ENCODE assay signal across 8 mouse cellular contexts in genomic region chr1:85895391-85895837, GRCm38 (mm10). TPM values are rescaled to one million over a fixed set of nuclear protein-coding genes. Genes with fewer than 3 reads are reported as not detected.
DNase-seq lines count a peak whose midpoint lies in the region; ATAC-seq lines count a peak whose summit lies in the region.

No protein-coding gene starts in this region.

- WGBS in limb, embryonic 12.5 days: under 1% methylated on average over 15 of the region's 15 CpGs
- 3% methylated on average over 15 of the region's 15 CpGs for WGBS in midbrain, embryonic 11.5 days

- H3K27ac ChIP-seq in limb, embryonic 12.5 days: peak overlapping the region; percentile 95
- H3K27ac ChIP-seq in midbrain, embryonic 11.5 days (ENCODE audit: low read depth, low read length): peak overlapping the region; percentile 71

- H3K9me3 ChIP-seq in limb, embryonic 12.5 days: no peaks in the 10 kb centered on the region
- H3K9me3 ChIP-seq in midbrain, embryonic 11.5 days (ENCODE audit: control insufficient read depth, low read length): no peaks in the 10 kb centered on the region

- peak; percentile 50 for DNase-seq in ovary, postnatal 36 days (ENCODE audit: low spot score)
- DNase-seq in ovary, postnatal 10 days (ENCODE audit: low spot score): no peak
- peak; percentile 11 to 33 for DNase-seq in gastrocnemius, postnatal 36 days
- DNase-seq in midbrain, embryonic 11.5 days (ENCODE audit: low spot score, missing footprints): no peak
- DNase-seq in spleen, adult 18-20 months: peak; percentile 43 to 67

- H3K4me1 ChIP-seq in limb, embryonic 12.5 days (replicated peaks): peaks cover 55% of the 10 kb centered on the region
- H3K4me1 ChIP-seq in midbrain, embryonic 11.5 days (ENCODE audit: control insufficient read depth, insufficient read depth, low read length): peaks cover 47% of the 10 kb centered on the region

- H3K4me2 ChIP-seq in limb, embryonic 12.5 days: peak overlapping the region; percentile 74
- H3K4me2 ChIP-seq in midbrain, embryonic 11.5 days: peak overlapping the region; percentile 82

- peak overlapping the region; percentile 83 for H3K9ac ChIP-seq in limb, embryonic 12.5 days (replicated peaks)
- H3K9ac ChIP-seq in midbrain, embryonic 11.5 days (ENCODE audit: low read length): peak overlapping the region; percentile 86

- no peaks in the 10 kb centered on the region for H3K27me3 ChIP-seq in limb, embryonic 12.5 days
- no peaks in the 10 kb centered on the region for H3K27me3 ChIP-seq in midbrain, embryonic 11.5 days (ENCODE audit: control insufficient read depth, insufficient read depth, low read length)

- intact Hi-C loops in gastrocnemius, postnatal 36 days (cut with DNase I): no loop called here

- peak; percentile 66 for ATAC-seq in common myeloid progenitor, adult 5-6 weeks (replicated peaks; ENCODE audit: low read depth, poor library complexity, severe bottlenecking)
- ATAC-seq in inflammation-experienced regulatory T-cells, adult 6 months: peak; percentile 68
- ATAC-seq in limb, embryonic 12.5 days (ENCODE audit: insufficient number of reproducible peaks, insufficient read depth, low FRiP score, low TSS enrichment, low read depth): peak; percentile 76
- ATAC-seq in midbrain, embryonic 11.5 days (ENCODE audit: low FRiP score): peak; percentile 67

- H3K4me3 ChIP-seq in limb, embryonic 12.5 days (replicated peaks): peak overlapping the region; percentile 75
- peak overlapping the region; percentile 86 for H3K4me3 ChIP-seq in midbrain, embryonic 11.5 days (ENCODE audit: low read depth, low read length)

- H3K36me3 ChIP-seq in limb, embryonic 12.5 days: no peaks in the 10 kb centered on the region
- H3K36me3 ChIP-seq in midbrain, embryonic 11.5 days (ENCODE audit: control insufficient read depth, insufficient read depth, low read length): no peaks in the 10 kb centered on the region

RNA-seq across cellular contexts. Expression of gene Itm2c, which starts 1.3 kb away (rescaled TPM):
- 41.7 and 51.8 TPM in 2 replicates for total RNA-seq in common myeloid progenitor, adult 5-6 weeks (2017)
- total RNA-seq in gastrocnemius, postnatal 36 days (2021): 10 to 100 TPM; 20.7 to 27.2 TPM
- polyA plus RNA-seq in inflammation-experienced regulatory T-cells, adult 6 months (2017; shearing (Covaris generic)): 100 to 1,000 TPM in 2 of 3 experiments, 10 to 100 TPM in 1; 93.4 to 125 (median 112) TPM
- polyA plus RNA-seq in limb, embryonic 12.5 days (2016; fragmentation: Nextera tagmentation; extraction: Ambion mirVana): 214 TPM in 2 replicates
- 78.1 and 78.7 TPM in 2 replicates for polyA plus RNA-seq in midbrain, embryonic 11.5 days (2014; fragmentation: Nextera tagmentation; extraction: Ambion mirVana)

RNA-seq across cellular contexts. Expression of gene 4933407L21Rik, which starts 32.9 kb away (rescaled TPM):
- total RNA-seq in common myeloid progenitor, adult 5-6 weeks (2017): not detected in 2 replicates
- total RNA-seq in gastrocnemius, postnatal 36 days (2021): not detected
- 1 to 10 TPM in 1 of 3 experiments, under 1 TPM in 2; 0.49 to 1.4 (median 0.60) TPM for polyA plus RNA-seq in inflammation-experienced regulatory T-cells, adult 6 months (2017; shearing (Covaris generic))
- polyA plus RNA-seq in limb, embryonic 12.5 days (2016; fragmentation: Nextera tagmentation; extraction: Ambion mirVana): 0.17 TPM in 1 of 2 replicates, not detected in the other
- 0.36 and 0.97 TPM in 2 replicates for polyA plus RNA-seq in midbrain, embryonic 11.5 days (2014; fragmentation: Nextera tagmentation; extraction: Ambion mirVana)

Comparison
In these comparisons a context has a peak if more than half of its experiments do, and no peak if none do; other contexts are left out.
1. DNase-seq: peak in ovary, postnatal 36 days (single experiment), gastrocnemius, postnatal 36 days (2 of 2) and spleen, adult 18-20 months (2 of 2); none in ovary, postnatal 10 days (single experiment) and midbrain, embryonic 11.5 days (single experiment).
2. Peak in every context shown above with its lines, with median percentiles within 50 percentile points of each other: ATAC-seq.